Mouse (Mus musculus) heart, embryonic 14.5 days (tissue): ENCODE results near the gene Tbcel. TPM values are rescaled to one million over a fixed set of nuclear protein-coding genes. Genes with fewer than 3 reads are reported as not detected.
A peak's percentile ranks its signal among the peaks of the same experiment; 100 is the strongest.

ENCODE experiments used
- ATAC-seq: fragments of 200-750 bp; cut with Nextera tagmentation; 2 replicates; pipeline ENCODE4 v1.8.0; 2017; ENCODE audit warnings: low read depth, moderate TSS enrichment; ENCODE audit not compliant: insufficient number of reproducible peaks, insufficient read depth, low FRiP score
- H3K27ac ChIP-seq, 2 experiments: fragments of 200-500 bp in 1 of 2; fragments of 300-500 bp in 1 of 2; sonication (generic) in 1 of 2; replicated peaks in 1 of 2; 2 replicates each; pipeline ENCODE4 v1.5.1; 2012 to 2014; ENCODE audit warnings: low read depth in 2 of 2, low read length in 2 of 2, control low read depth in 1 of 2, mild to moderate bottlenecking in 1 of 2, mixed read lengths in 1 of 2; ENCODE audit not compliant: control insufficient read depth in 1 of 2, insufficient read depth in 1 of 2
- H3K27me3 ChIP-seq: fragments of 300-500 bp; sonication (generic); 2 replicates; pipeline ENCODE4 v1.6.1; 2014; ENCODE audit warnings: mild to moderate bottlenecking, low read length, control low read depth; ENCODE audit not compliant: control insufficient read depth, insufficient read depth
- H3K36me3 ChIP-seq: fragments of 300-500 bp; sonication (generic); 2 replicates; pipeline ENCODE4 v1.6.1; 2014; ENCODE audit warnings: mild to moderate bottlenecking, control low read depth, low read length, mixed read lengths; ENCODE audit not compliant: control insufficient read depth, insufficient read depth
- H3K4me1 ChIP-seq, 2 experiments: fragments of 200-500 bp in 1 of 2; fragments of 300-500 bp in 1 of 2; sonication (generic) in 1 of 2; 2 replicates each; pipeline ENCODE4 v1.6.1; 2012 to 2014; ENCODE audit warnings: low read length in 2 of 2, control low read depth in 1 of 2, mixed read lengths in 1 of 2; ENCODE audit not compliant: control insufficient read depth in 2 of 2, insufficient read depth in 2 of 2
- H3K4me2 ChIP-seq: fragments of 300-500 bp; sonication (generic); 2 replicates; pipeline ENCODE4 v1.6.1; 2014; ENCODE audit warnings: mild to moderate bottlenecking, low read length
- H3K4me3 ChIP-seq, 2 experiments: fragments of 200-500 bp in 1 of 2; fragments of 300-500 bp in 1 of 2; sonication (generic) in 1 of 2; 2 replicates each; pipeline ENCODE4 v1.5.1; 2012 to 2014; ENCODE audit warnings: low read length in 2 of 2, mild to moderate bottlenecking in 2 of 2, control low read depth in 1 of 2, low read depth in 1 of 2, moderate library complexity in 1 of 2; ENCODE audit not compliant: control insufficient read depth in 1 of 2, insufficient read depth in 1 of 2
- H3K9ac ChIP-seq: fragments of 300-500 bp; sonication (generic); 2 replicates; pipeline ENCODE4 v1.6.1; 2014; ENCODE audit warnings: mild to moderate bottlenecking, low read length
- H3K9me3 ChIP-seq: fragments of 300-500 bp; sonication (generic); 2 replicates; pipeline ENCODE4 v1.6.1; 2016; ENCODE audit warnings: low read length, control low read depth; ENCODE audit not compliant: control insufficient read depth
- WGBS: fragments of 180-500 bp; shearing (Covaris S2); extraction: QIAGEN DNeasy Blood & Tissue Kit; methylation state at CpG from one replicate; pipeline ENCODE4 v1.1.7; 2014; 5-methylcytosine and 5-hydroxymethylcytosine counted together
- polyA plus RNA-seq: library from polyadenylated mRNA; unstranded; fragments of >200 nt; fragmentation: Nextera tagmentation; extraction: Ambion mirVana; gene quantifications from 2 replicates; pipeline ENCODE4 v1.2.1, GENCODE M21; 2014

Gene Tbcel
- polyA plus RNA-seq: 3.6 and 3.8 TPM in 2 replicates

GRCm38 (mm10) chr9:42507709-42508108 lies at the start of gene Tbcel:
Tbcel (minus strand) TSS chr9:42507809.
- Histone ChIP-seq H3K36me3 (no peaks in the 10 kb centered on the region), H3K27ac (no peak within 1 kb of the TSS), H3K4me3 (no peak within 1 kb of the TSS), H3K4me1 (no peaks in the 10 kb centered on the region), H3K27me3 (no peaks in the 10 kb centered on the region), H3K9ac (no peak within 1 kb of the TSS), H3K9me3 (no peaks in the 10 kb centered on the region), H3K4me2 (no peak within 1 kb of the TSS)
- WGBS: 81% methylated on average over 6 of the region's 6 CpGs
- ATAC-seq: no peak

GRCm38 (mm10) chr9:42555186-42555585 lies 47.6 kb upstream of the Tbcel start:
- Histone ChIP-seq H3K9me3 (0 out of 2 replicates have a peak, but pooled peaks cover 2% of the 10 kb centered on the region), H3K27ac (no peak overlapping the region), H3K9ac (no peak overlapping the region), H3K4me2 (no peak overlapping the region), H3K36me3 (no peaks in the 10 kb centered on the region), H3K27me3 (peaks cover 13% of the 10 kb centered on the region; the same call in 1 of the 2 replicates), H3K4me1 (no peaks in the 10 kb centered on the region; a peak in 1 of 4 replicates), H3K4me3 (no peak overlapping the region)
- no peak for ATAC-seq
- WGBS: 28% methylated on average over 1 of the region's 1 CpGs

- no peak for ATAC-seq
- Histone ChIP-seq H3K9me3 (no peaks in the 10 kb centered on the region), H3K36me3 (no peaks in the 10 kb centered on the region), H3K4me1 (no peaks in the 10 kb centered on the region; a peak in 1 of 4 replicates), H3K4me3 (no peak overlapping the region), H3K4me2 (no peak overlapping the region), H3K9ac (no peak overlapping the region), H3K27ac (no peak overlapping the region), H3K27me3 (peaks cover 20% of the 10 kb centered on the region; the same call in 1 of the 2 replicates)
- WGBS: 11% methylated on average over 13 of the region's 13 CpGs
Measured at GRCm38 (mm10) chr9:42550116-42550515, 42.5 kb upstream of the Tbcel start.

- no peak for ATAC-seq
- H3K27ac ChIP-seq: no peak overlapping the region
- peaks cover 20% of the 10 kb centered on the region; the same call in 1 of the 2 replicates for H3K27me3 ChIP-seq
- no peaks in the 10 kb centered on the region; a peak in 1 of 4 replicates for H3K4me1 ChIP-seq
- H3K9me3 ChIP-seq: no peaks in the 10 kb centered on the region
- no peak overlapping the region for H3K4me3 ChIP-seq
- no peak overlapping the region for H3K4me2 ChIP-seq
- no peak overlapping the region for H3K9ac ChIP-seq
- 38% methylated on average over 7 of the region's 7 CpGs for WGBS
- no peaks in the 10 kb centered on the region for H3K36me3 ChIP-seq
Measured at GRCm38 (mm10) chr9:42548981-42549380, 41.4 kb upstream of the Tbcel start.

GRCm38 (mm10) chr9:42544521-42544920 lies 36.9 kb upstream of the Tbcel start:
- Histone ChIP-seq H3K4me1 (no peaks in the 10 kb centered on the region), H3K4me2 (no peak overlapping the region), H3K27ac (no peak overlapping the region), H3K36me3 (no peaks in the 10 kb centered on the region), H3K27me3 (0 out of 2 replicates have a peak, but pooled peaks cover 3% of the 10 kb centered on the region), H3K4me3 (no peak overlapping the region), H3K9me3 (no peaks in the 10 kb centered on the region), H3K9ac (no peak overlapping the region)
- ATAC-seq: no peak
- 85% methylated on average over 10 of the region's 10 CpGs for WGBS

GRCm38 (mm10) chr9:42533491-42533890 lies 25.9 kb upstream of the Tbcel start:
- 85% methylated on average over 8 of the region's 8 CpGs for WGBS
- Histone ChIP-seq H3K27me3 (0 out of 2 replicates have a peak, but pooled peaks cover 3% of the 10 kb centered on the region), H3K4me1 (peaks cover 3 to 12% of the 10 kb centered on the region in 2 experiments; a peak in 2 of 4 replicates), H3K9me3 (no peaks in the 10 kb centered on the region), H3K27ac (0 out of 4 replicates have a peak overlapping the region, but pooled peaks of 1 of the 2 experiments have one; percentile 27), H3K4me2 (no peak overlapping the region), H3K9ac (no peak overlapping the region), H3K36me3 (no peaks in the 10 kb centered on the region), H3K4me3 (no peak overlapping the region)
- ATAC-seq: no peak

- 16% methylated on average over 6 of the region's 6 CpGs for WGBS
- no peak overlapping the region for H3K4me3 ChIP-seq
- H3K4me2 ChIP-seq: no peak overlapping the region
- no peak overlapping the region for H3K9ac ChIP-seq
- H3K27ac ChIP-seq: no peak overlapping the region
- peaks cover 3 to 12% of the 10 kb centered on the region in 2 experiments; a peak in 2 of 4 replicates for H3K4me1 ChIP-seq
- H3K9me3 ChIP-seq: no peaks in the 10 kb centered on the region
- no peak for ATAC-seq
- H3K36me3 ChIP-seq: no peaks in the 10 kb centered on the region
- H3K27me3 ChIP-seq: 0 out of 2 replicates have a peak, but pooled peaks cover 3% of the 10 kb centered on the region
Measured at GRCm38 (mm10) chr9:42533041-42533440, 25.4 kb upstream of the Tbcel start.

- Histone ChIP-seq H3K4me3 (no peak overlapping the region), H3K4me1 (peaks cover 3 to 12% of the 10 kb centered on the region in 2 experiments; a peak in 2 of 4 replicates), H3K4me2 (no peak overlapping the region), H3K27me3 (0 out of 2 replicates have a peak, but pooled peaks cover 3% of the 10 kb centered on the region), H3K27ac (no peak overlapping the region; a peak in 1 of 4 replicates), H3K9ac (no peak overlapping the region), H3K9me3 (no peaks in the 10 kb centered on the region), H3K36me3 (no peaks in the 10 kb centered on the region)
- 16% methylated on average over 3 of the region's 3 CpGs for WGBS
- ATAC-seq: no peak
Measured at GRCm38 (mm10) chr9:42531951-42532350, 24.3 kb upstream of the Tbcel start.
